Mouse (Mus musculus) myocyte (in vitro differentiated cells): ENCODE results near the gene Lpar6. TPM values are rescaled to one million over a fixed set of nuclear protein-coding genes. Genes with fewer than 3 reads are reported as not detected.
A peak's percentile ranks its signal among the peaks of the same experiment; 100 is the strongest.

ENCODE experiments used
- H3K27me3 ChIP-seq: one replicate; pipeline ENCODE4 v1.6.1; 2011; ENCODE audit not compliant: control insufficient read depth, insufficient read depth, insufficient read length
- H3K36me3 ChIP-seq: one replicate; pipeline ENCODE4 v1.6.1; 2011; ENCODE audit not compliant: control insufficient read depth, insufficient read depth
- H3K4me2 ChIP-seq: one replicate; pipeline ENCODE4 v1.6.1; 2011; ENCODE audit warnings: low read depth, control low read depth
- H3K4me3 ChIP-seq: one replicate; pipeline ENCODE4 v1.5.1; 2011; ENCODE audit warnings: mild to moderate bottlenecking, control low read depth, moderate library complexity
- H3K79me2 ChIP-seq: one replicate; pipeline ENCODE4 v1.6.1; 2011; ENCODE audit not compliant: control insufficient read depth, insufficient read depth
- H3ac ChIP-seq: one replicate; pipeline ENCODE4 v1.6.1; 2011; ENCODE audit not compliant: control insufficient read depth, insufficient read length
- CEBPB ChIP-seq: IDR thresholded peaks from 2 replicates; pipeline ENCODE4 v1.6.1; 2011; ENCODE audit warnings: mild to moderate bottlenecking, moderate library complexity; ENCODE audit not compliant: poor library complexity, insufficient read depth, severe bottlenecking
- E2F4 ChIP-seq: IDR thresholded peaks from one replicate; pipeline ENCODE4 v1.6.1; 2011; ENCODE audit warnings: mild to moderate bottlenecking, control low read depth, moderate library complexity; ENCODE audit not compliant: insufficient read depth
- MAX ChIP-seq: IDR thresholded peaks from one replicate; pipeline ENCODE4 v1.6.1; 2011; ENCODE audit warnings: low read depth, mild to moderate bottlenecking, control low read depth
- MYOD1 ChIP-seq, 3 experiments: IDR thresholded peaks; one replicate each; pipeline ENCODE4 v1.6.1; 2011; ENCODE audit warnings: control low read depth in 2 of 3, low read depth in 2 of 3, mild to moderate bottlenecking in 2 of 3, moderate library complexity in 1 of 3; ENCODE audit not compliant: insufficient read length in 2 of 3, control insufficient read depth in 1 of 3
- MYOG ChIP-seq, 3 experiments: IDR thresholded peaks; one replicate each; pipeline ENCODE4 v1.6.1; 2011; ENCODE audit warnings: control low read depth in 2 of 3, low read depth in 2 of 3, mild to moderate bottlenecking in 2 of 3; ENCODE audit not compliant: insufficient read length in 2 of 3, control insufficient read depth in 1 of 3, insufficient read depth in 1 of 3
- POLR2A ChIP-seq: IDR thresholded peaks from one replicate; pipeline ENCODE4 v1.6.1; 2011; ENCODE audit warnings: low read depth, mild to moderate bottlenecking, control low read depth, moderate library complexity; ENCODE audit not compliant: insufficient read length
- POLR2AphosphoS2 ChIP-seq: IDR thresholded peaks from one replicate; pipeline ENCODE4 v1.6.1; 2011; ENCODE audit warnings: low read depth, control low read depth; ENCODE audit not compliant: insufficient read length
- REST ChIP-seq: IDR thresholded peaks from one replicate; pipeline ENCODE4 v1.6.1; 2011; ENCODE audit warnings: mild to moderate bottlenecking, control low read depth, moderate library complexity; ENCODE audit not compliant: insufficient read depth, insufficient read length
- SRF ChIP-seq: IDR thresholded peaks from one replicate; pipeline ENCODE4 v1.6.1; 2011; ENCODE audit warnings: low read depth; ENCODE audit not compliant: control insufficient read depth, insufficient read length
- TCF12 ChIP-seq: IDR thresholded peaks from one replicate; pipeline ENCODE4 v1.6.1; 2011; ENCODE audit warnings: mild to moderate bottlenecking, control low read depth; ENCODE audit not compliant: poor library complexity, insufficient read depth, severe bottlenecking
- TCF3 ChIP-seq: IDR thresholded peaks from one replicate; pipeline ENCODE4 v1.6.1; 2011; ENCODE audit warnings: low read depth, control low read depth; ENCODE audit not compliant: insufficient read length
- USF1 ChIP-seq: IDR thresholded peaks from one replicate; pipeline ENCODE4 v1.6.1; 2011; ENCODE audit warnings: low read depth, mild to moderate bottlenecking, control low read depth, moderate library complexity
- polyA plus RNA-seq: library from polyadenylated mRNA; unstranded; fragments of >200 nt; fragmentation: generic; extraction: Trizol; gene quantifications from one replicate; pipeline ENCODE4 v1.2.1, GENCODE M21; 2012; ENCODE audit warnings: missing spikeins

Gene Lpar6
- 0.59 TPM for polyA plus RNA-seq

GRCm38 (mm10) chr14:73237848-73238321, at the start of gene Lpar6:
Lpar6 (plus strand) TSS chr14:73237895.
- H3K36me3 ChIP-seq, result no peaks in the 10 kb centered on the region
- peak; percentile 71 for TF ChIP-seq POLR2A
- TF ChIP-seq MYOG (IDR thresholded peaks at IDR 0.05; ENCODE audit: control insufficient read depth in 1 of 3, insufficient read depth in 1 of 3, insufficient read length in 2 of 3, low read depth in 2 of 3), result no peak
- no peak for TF ChIP-seq SRF
- TF ChIP-seq TCF3, result no peak
- no peak for TF ChIP-seq MYOD1 (IDR thresholded peaks at IDR 0.05; ENCODE audit: control insufficient read depth in 1 of 3, insufficient read length in 2 of 3, low read depth in 2 of 3)
- TF ChIP-seq REST, result no peak
- no peak for TF ChIP-seq USF1
- peak; percentile 68 for TF ChIP-seq POLR2AphosphoS2
- H3ac ChIP-seq, result no peak within 1 kb of the TSS
- H3K79me2 ChIP-seq, result peaks cover 26% of the 10 kb centered on the region
- H3K27me3 ChIP-seq, result no peaks in the 10 kb centered on the region
- peak within 1 kb of the TSS; percentile 72 for H3K4me3 ChIP-seq
- peak within 1 kb of the TSS; percentile 73 for H3K4me2 ChIP-seq

- Histone ChIP-seq H3K4me3 (no peak overlapping the region), H3K79me2 (no peaks in the 10 kb centered on the region), H3K27me3 (no peaks in the 10 kb centered on the region), H3K36me3 (peaks cover 38% of the 10 kb centered on the region), H3K4me2 (no peak overlapping the region), H3ac (no peak overlapping the region)
- TF ChIP-seq POLR2A (no peak), MYOD1 (IDR thresholded peaks at IDR 0.05; ENCODE audit: control insufficient read depth in 1 of 3, insufficient read length in 2 of 3, low read depth in 2 of 3) (no peak), MYOG (IDR thresholded peaks at IDR 0.05; ENCODE audit: control insufficient read depth in 1 of 3, insufficient read depth in 1 of 3, insufficient read length in 2 of 3, low read depth in 2 of 3) (no peak), POLR2AphosphoS2 (no peak), REST (no peak), E2F4 (no peak), USF1 (no peak), TCF12 (no peak), TCF3 (no peak), SRF (no peak), MAX (no peak), CEBPB (no peak)
These were observed 38.6 kb upstream of the Lpar6 start for GRCm38 (mm10) chr14:73199058-73199457.

- no peak overlapping the region for H3K4me2 ChIP-seq
- no peak for TF ChIP-seq REST
- no peak for TF ChIP-seq CEBPB
- TF ChIP-seq SRF, result no peak
- TF ChIP-seq POLR2AphosphoS2, result no peak
- TF ChIP-seq MYOG (IDR thresholded peaks at IDR 0.05; ENCODE audit: control insufficient read depth in 1 of 3, insufficient read depth in 1 of 3, insufficient read length in 2 of 3, low read depth in 2 of 3), result no peak
- TF ChIP-seq TCF12, result no peak
- no peak for TF ChIP-seq POLR2A
- no peak for TF ChIP-seq MAX
- no peak for TF ChIP-seq E2F4
- TF ChIP-seq USF1, result no peak
- no peak for TF ChIP-seq TCF3
- TF ChIP-seq MYOD1 (IDR thresholded peaks at IDR 0.05; ENCODE audit: control insufficient read depth in 1 of 3, insufficient read length in 2 of 3, low read depth in 2 of 3), result no peak
- H3K27me3 ChIP-seq, result no peaks in the 10 kb centered on the region
- H3ac ChIP-seq, result no peak overlapping the region
- H3K4me3 ChIP-seq, result no peak overlapping the region
- H3K36me3 ChIP-seq, result peaks cover 28% of the 10 kb centered on the region
- H3K79me2 ChIP-seq, result no peaks in the 10 kb centered on the region
These were observed 36.2 kb upstream of the Lpar6 start for GRCm38 (mm10) chr14:73201447-73201846.

- H3K79me2 ChIP-seq, result no peaks in the 10 kb centered on the region
- TF ChIP-seq E2F4, result no peak
- TF ChIP-seq MYOD1 (IDR thresholded peaks at IDR 0.05; ENCODE audit: control insufficient read depth in 1 of 3, insufficient read length in 2 of 3, low read depth in 2 of 3), result no peak
- no peak for TF ChIP-seq REST
- TF ChIP-seq POLR2A, result no peak
- no peak for TF ChIP-seq TCF12
- no peak for TF ChIP-seq MYOG (IDR thresholded peaks at IDR 0.05; ENCODE audit: control insufficient read depth in 1 of 3, insufficient read depth in 1 of 3, insufficient read length in 2 of 3, low read depth in 2 of 3)
- TF ChIP-seq MAX, result no peak
- TF ChIP-seq POLR2AphosphoS2, result no peak
- TF ChIP-seq USF1, result no peak
- TF ChIP-seq CEBPB, result no peak
- no peak for TF ChIP-seq TCF3
- TF ChIP-seq SRF, result no peak
- no peak overlapping the region for H3K4me3 ChIP-seq
- peaks cover 17% of the 10 kb centered on the region for H3K36me3 ChIP-seq
- H3K4me2 ChIP-seq, result no peak overlapping the region
- H3ac ChIP-seq, result no peak overlapping the region
- H3K27me3 ChIP-seq, result no peaks in the 10 kb centered on the region
These were observed 33.7 kb upstream of the Lpar6 start for GRCm38 (mm10) chr14:73204016-73204415.
